Mouse (Mus musculus) lung, adult 2 months (tissue): ENCODE measurements at regions not wholly inside any gene's neighbourhood (a gene's known extent, or its start where the extent isn't known, plus 50 kb on each side); places are given as distances from the start of the nearest gene placed in this dataset.

Source experiments
- DNase-seq: peaks from one replicate; pipeline ENCODE4 v3.0.0; 2022
- H3K4me1 ChIP-seq: fragments of 200-500 bp; 2 replicates; pipeline ENCODE4 v1.6.1; 2011; ENCODE audit warnings: low read length; ENCODE audit not compliant: control insufficient read depth, insufficient read depth
- H3K4me3 ChIP-seq: fragments of 200-500 bp; replicated peaks from 2 replicates; pipeline ENCODE3; 2011; ENCODE audit warnings: low read depth, mild to moderate bottlenecking, control low read depth, low read length; ENCODE audit errors: extremely low read depth
- CTCF ChIP-seq: fragments of 200-500 bp; IDR thresholded peaks from 2 replicates; pipeline ENCODE4 v1.5.1; 2011; ENCODE audit warnings: mild to moderate bottlenecking, low read length, control low read depth; ENCODE audit not compliant: insufficient read depth
- POLR2A ChIP-seq: fragments of 200-500 bp; IDR thresholded peaks from 2 replicates; pipeline ENCODE4 v1.6.1; 2011; ENCODE audit warnings: low read depth, mild to moderate bottlenecking, control low read depth, low read length, borderline replicate concordance; ENCODE audit errors: extremely low read depth
- WGBS: fragments of 180-500 bp; shearing (Covaris S2); methylation state at CpG from one replicate; pipeline ENCODE4 v1.1.7; 2018; 5-methylcytosine and 5-hydroxymethylcytosine counted together

- WGBS: 68% methylated on average over 1 of the region's 1 CpGs
- Histone ChIP-seq H3K4me1 (no peaks in the 10 kb centered on the region), H3K4me3 (no peak overlapping the region)
- DNase-seq: no peak
- TF ChIP-seq CTCF (no peak), POLR2A (no peak)
These were observed 62.1 kb downstream of the P2ry1 start for GRCm38 (mm10) chr3:61064720-61065119.

- DNase-seq: no peak
- WGBS: 56% methylated on average over 1 of the region's 1 CpGs
- TF ChIP-seq POLR2A (no peak), CTCF (no peak)
- Histone ChIP-seq H3K4me3 (no peak overlapping the region), H3K4me1 (no peaks in the 10 kb centered on the region)
These were observed 64.5 kb downstream of the P2ry1 start for GRCm38 (mm10) chr3:61067067-61067466.

- Histone ChIP-seq H3K4me1 (no peaks in the 10 kb centered on the region), H3K4me3 (no peak overlapping the region)
- DNase-seq: no peak
- TF ChIP-seq CTCF (no peak), POLR2A (no peak)
These were observed 65.6 kb downstream of the P2ry1 start for GRCm38 (mm10) chr3:61068229-61068628.

GRCm38 (mm10) chr3:61071041-61071440 is 68.4 kb downstream of the P2ry1 start:
- no peak for DNase-seq
- Histone ChIP-seq H3K4me1 (no peaks in the 10 kb centered on the region), H3K4me3 (no peak overlapping the region)
- TF ChIP-seq CTCF: no peak
- TF ChIP-seq POLR2A: no peak
- 82% methylated on average over 1 of the region's 1 CpGs for WGBS

- WGBS: 73% methylated on average over 1 of the region's 1 CpGs
- no peak for TF ChIP-seq CTCF
- H3K4me1 ChIP-seq: no peaks in the 10 kb centered on the region
- H3K4me3 ChIP-seq: no peak overlapping the region
- DNase-seq: no peak
These were observed 69.7 kb downstream of the P2ry1 start for GRCm38 (mm10) chr3:61072330-61072729.

- 83% methylated on average over 1 of the region's 1 CpGs for WGBS
- Histone ChIP-seq H3K4me3 (no peak overlapping the region), H3K4me1 (no peaks in the 10 kb centered on the region)
- TF ChIP-seq CTCF: no peak
- no peak for TF ChIP-seq POLR2A
- no peak for DNase-seq
These were observed 70.5 kb downstream of the P2ry1 start for GRCm38 (mm10) chr3:61073103-61073502.

GRCm38 (mm10) chr3:61073806-61074205 is 71.2 kb downstream of the P2ry1 start:
- WGBS: 77% methylated on average over 4 of the region's 4 CpGs

GRCm38 (mm10) chr3:61075839-61076238 is 73.2 kb downstream of the P2ry1 start:
- Histone ChIP-seq H3K4me3 (no peak overlapping the region), H3K4me1 (no peaks in the 10 kb centered on the region)
- no peak for DNase-seq
- TF ChIP-seq POLR2A (no peak), CTCF (no peak)
- WGBS: 77% methylated on average over 2 of the region's 2 CpGs

More at GRCm38 (mm10) chr3:61073806-61074205, 71.2 kb downstream of the P2ry1 start:
- no peaks in the 10 kb centered on the region for H3K4me1 ChIP-seq
- TF ChIP-seq POLR2A (no peak), CTCF (no peak)
- no peak for DNase-seq
- no peak overlapping the region for H3K4me3 ChIP-seq

GRCm38 (mm10) chr3:61089931-61090330 is 87.3 kb downstream of the P2ry1 start:
- no peak for DNase-seq
- H3K4me3 ChIP-seq: no peak overlapping the region
- whole genome bisulfite sequencing: 68% methylated on average over 1 of the region's 1 CpGs
- no peaks in the 10 kb centered on the region for H3K4me1 ChIP-seq
- no peak for TF ChIP-seq POLR2A
- no peak for TF ChIP-seq CTCF

- H3K4me3 ChIP-seq: no peak overlapping the region
- TF ChIP-seq POLR2A (no peak), CTCF (no peak)
- DNase-seq: no peak
- 89% methylated on average over 2 of the region's 2 CpGs for WGBS
- no peaks in the 10 kb centered on the region for H3K4me1 ChIP-seq
These were observed 89.4 kb downstream of the P2ry1 start for GRCm38 (mm10) chr3:61092031-61092430.

- H3K4me3 ChIP-seq: no peak overlapping the region
- H3K4me1 ChIP-seq: no peaks in the 10 kb centered on the region
- TF ChIP-seq POLR2A (no peak), CTCF (no peak)
- DNase-seq: no peak
These were observed 113.8 kb downstream of the P2ry1 start for GRCm38 (mm10) chr3:61116364-61116763.
